Mouse (Mus musculus) brown adipose tissue, adult 24 weeks (tissue): ENCODE measurements around the gene Gpr21. TPM values are rescaled to one million over a fixed set of nuclear protein-coding genes. Genes with fewer than 3 reads are reported as not detected.
A peak's percentile ranks its signal among the peaks of the same experiment; 100 is the strongest.
"Not testable (repeated sequence)": the region's sequence is repeated elsewhere in the genome, so short reads cannot be mapped to it uniquely, and the experiment has no call there.

ENCODE experiments used
- H3K27ac ChIP-seq: fragments of 200-500 bp; replicated peaks from 2 replicates; pipeline ENCODE4 v1.5.1; 2012; ENCODE audit warnings: low read depth, mild to moderate bottlenecking, low read length
- H3K4me1 ChIP-seq: fragments of 200-500 bp; 2 replicates; pipeline ENCODE4 v1.6.1; 2012; ENCODE audit warnings: low read length, mixed read lengths; ENCODE audit not compliant: control insufficient read depth, insufficient read depth, insufficient read length
- H3K4me3 ChIP-seq: fragments of 200-500 bp; 2 replicates; pipeline ENCODE4 v1.5.1; 2012; ENCODE audit warnings: low read depth, mild to moderate bottlenecking, low read length, moderate library complexity; ENCODE audit not compliant: insufficient read depth
- polyA plus RNA-seq: library from polyadenylated mRNA; stranded (reverse); fragments of >200 nt; gene quantifications from 2 replicates; pipeline ENCODE4 v1.2.4, GENCODE M21; 2012; ENCODE audit not compliant: missing spikeins, insufficient read depth, insufficient read length

The Gpr21 gene
- polyA plus RNA-seq, result not detected in 2 replicates

GRCm38 (mm10) chr2:37516030-37516710, at the start of gene Gpr21:
Gene Gpr21 (plus strand): TSS chr2:37516332.
- peak within 1 kb of the TSS; percentile 4; the same call in 1 of the 2 replicates for H3K4me3 ChIP-seq
- H3K27ac ChIP-seq, result no peak within 1 kb of the TSS
- no peaks in the 10 kb centered on the region for H3K4me1 ChIP-seq

GRCm38 (mm10) chr2:37479559-37479958, 36.6 kb upstream of the Gpr21 start:
- H3K27ac ChIP-seq, result no peak overlapping the region
- H3K4me3 ChIP-seq, result no peak overlapping the region
- H3K4me1 ChIP-seq, result no peaks in the 10 kb centered on the region

- H3K4me1 ChIP-seq, result no peaks in the 10 kb centered on the region
- H3K27ac ChIP-seq, result no peak overlapping the region
- no peak overlapping the region for H3K4me3 ChIP-seq
Observed at GRCm38 (mm10) chr2:37480039-37480438, 36.1 kb upstream of the Gpr21 start.

GRCm38 (mm10) chr2:37484165-37484564, 32.0 kb upstream of the Gpr21 start:
- Histone ChIP-seq H3K4me3 (no peak overlapping the region), H3K27ac (no peak overlapping the region), H3K4me1 (no peaks in the 10 kb centered on the region)

GRCm38 (mm10) chr2:37485370-37485769, 30.8 kb upstream of the Gpr21 start:
- Histone ChIP-seq H3K4me3 (no peak overlapping the region), H3K4me1 (no peaks in the 10 kb centered on the region), H3K27ac (no peak overlapping the region)

- H3K4me3 ChIP-seq, result no peak overlapping the region
- H3K4me1 ChIP-seq, result no peaks in the 10 kb centered on the region
- H3K27ac ChIP-seq, result no peak overlapping the region
Observed at GRCm38 (mm10) chr2:37486408-37486807, 29.7 kb upstream of the Gpr21 start.

GRCm38 (mm10) chr2:37488956-37489355, 27.2 kb upstream of the Gpr21 start:
- no peak overlapping the region for H3K27ac ChIP-seq
- H3K4me3 ChIP-seq, result no peak overlapping the region
- no peaks in the 10 kb centered on the region for H3K4me1 ChIP-seq

- Histone ChIP-seq H3K4me1 (no peaks in the 10 kb centered on the region), H3K27ac (no peak overlapping the region), H3K4me3 (no peak overlapping the region)
Observed at GRCm38 (mm10) chr2:37497321-37497720, 18.8 kb upstream of the Gpr21 start.

GRCm38 (mm10) chr2:37505856-37506255, 10.3 kb upstream of the Gpr21 start:
- H3K4me1 ChIP-seq, H3K27ac ChIP-seq, H3K4me3 ChIP-seq: not testable (repeated sequence)

- no peak overlapping the region for H3K27ac ChIP-seq
- no peaks in the 10 kb centered on the region for H3K4me1 ChIP-seq
- H3K4me3 ChIP-seq, result no peak overlapping the region
Observed at GRCm38 (mm10) chr2:37511134-37511901, 4.8 kb upstream of the Gpr21 start.

- Histone ChIP-seq H3K27ac (no peak overlapping the region), H3K4me1 (no peaks in the 10 kb centered on the region), H3K4me3 (peak overlapping the region; percentile 2; the same call in 1 of the 2 replicates)
Observed at GRCm38 (mm10) chr2:37516922-37517462, 860 bp downstream of the Gpr21 start.

GRCm38 (mm10) chr2:37518561-37519285, 2.6 kb downstream of the Gpr21 start:
- Histone ChIP-seq H3K4me3 (no peak overlapping the region), H3K27ac (no peak overlapping the region), H3K4me1 (no peaks in the 10 kb centered on the region)

- Histone ChIP-seq H3K4me3 (no peak overlapping the region), H3K27ac (no peak overlapping the region), H3K4me1 (no peaks in the 10 kb centered on the region)
Observed at GRCm38 (mm10) chr2:37519286-37519640, 3.1 kb downstream of the Gpr21 start.

- no peak overlapping the region for H3K4me3 ChIP-seq
- no peaks in the 10 kb centered on the region; the same call in 1 of the 2 replicates for H3K4me1 ChIP-seq
- H3K27ac ChIP-seq, result peak overlapping the region; percentile 60; the same call in 1 of the 2 replicates
Observed at GRCm38 (mm10) chr2:37527587-37527986, 11.5 kb downstream of the Gpr21 start.

GRCm38 (mm10) chr2:37529397-37529796, 13.3 kb downstream of the Gpr21 start:
- Histone ChIP-seq H3K4me1 (no peaks in the 10 kb centered on the region; the same call in 1 of the 2 replicates), H3K27ac (no peak overlapping the region), H3K4me3 (no peak overlapping the region)
